Mouse (Mus musculus) splenic B cell, adult 2 months (primary cell): ENCODE measurements around the gene Pyroxd2.
"Not testable (repeated sequence)": the region's sequence is repeated elsewhere in the genome, so short reads cannot be mapped to it uniquely, and the experiment has no call there.

Experiments used
- DNase-seq: peaks from one replicate; pipeline ENCODE4 v3.0.0-alpha.2; 2011; ENCODE audit warnings: low read depth, low spot score
- H3K27me3 ChIP-seq: 2 replicates; pipeline ENCODE4 v1.6.1; 2012; ENCODE audit warnings: mild to moderate bottlenecking, low read length, moderate library complexity, mixed read lengths; ENCODE audit not compliant: control insufficient read depth, poor library complexity, insufficient read depth, severe bottlenecking
- H3K36me3 ChIP-seq: 2 replicates; pipeline ENCODE4 v1.6.1; 2012; ENCODE audit warnings: mild to moderate bottlenecking, low read length, moderate library complexity, mixed read lengths; ENCODE audit not compliant: control insufficient read depth, poor library complexity, insufficient read depth, severe bottlenecking

Gene Pyroxd2

GRCm38 (mm10) chr19:42689321-42689720 lies 63.3 kb downstream of the Pyroxd2 start:
- H3K36me3 ChIP-seq = no peaks in the 10 kb centered on the region
- no peaks in the 10 kb centered on the region for H3K27me3 ChIP-seq
- no peak for DNase-seq

- H3K27me3 ChIP-seq, H3K36me3 ChIP-seq, DNase-seq: not testable (repeated sequence)
These were observed 69.8 kb downstream of the Pyroxd2 start for GRCm38 (mm10) chr19:42682776-42683175.

- no peak for DNase-seq
- Histone ChIP-seq H3K27me3 (no peaks in the 10 kb centered on the region), H3K36me3 (no peaks in the 10 kb centered on the region)
These were observed 74.4 kb downstream of the Pyroxd2 start for GRCm38 (mm10) chr19:42678191-42678590.

- Histone ChIP-seq H3K27me3 (no peaks in the 10 kb centered on the region), H3K36me3 (no peaks in the 10 kb centered on the region)
- no peak for DNase-seq
These were observed 75.1 kb downstream of the Pyroxd2 start for GRCm38 (mm10) chr19:42677452-42677851.

- Histone ChIP-seq H3K36me3 (no peaks in the 10 kb centered on the region), H3K27me3 (no peaks in the 10 kb centered on the region)
- DNase-seq = no peak
These were observed 75.6 kb downstream of the Pyroxd2 start for GRCm38 (mm10) chr19:42676931-42677330.
